Comparison of ENCODE assay signal across 25 mouse cellular contexts in the genomic region with DNA sequence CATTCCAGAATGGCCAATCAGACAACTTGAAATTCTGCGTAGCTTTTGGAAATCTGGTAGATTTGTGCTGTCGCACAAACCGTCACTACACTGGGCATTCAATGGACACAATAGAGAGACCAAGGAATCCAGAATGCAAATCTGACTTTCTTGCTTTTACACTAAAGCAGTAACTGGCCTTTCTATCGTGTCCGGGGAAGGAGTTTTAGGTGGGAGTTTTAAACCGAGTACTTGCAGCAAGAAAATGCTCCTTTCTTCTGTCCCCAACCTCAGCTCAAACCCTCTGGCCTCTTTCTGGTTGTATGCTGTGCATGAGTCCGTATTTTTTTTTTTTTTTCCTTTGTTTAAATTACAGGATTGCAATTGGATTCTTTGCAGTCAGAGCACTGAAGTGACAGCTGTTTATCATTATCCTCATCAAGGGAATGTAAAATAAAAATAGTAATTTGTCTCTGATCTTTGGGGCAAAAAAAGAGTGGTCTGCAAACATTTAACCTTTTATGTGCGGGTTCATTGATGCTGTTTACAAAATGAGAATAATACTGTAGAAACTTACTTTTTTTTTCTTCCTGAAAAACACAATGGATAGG. TPM values are rescaled to one million over a fixed set of nuclear protein-coding genes. Genes with fewer than 3 reads are reported as not detected.
DNase-seq lines count a peak whose midpoint lies in the region; ATAC-seq and TF ChIP-seq lines count a peak whose summit lies in the region.
"Had no signal": no experiment of that assay in that cellular context is flagged by ENCODE, and none has a peak within 500 bp of the region (broad histone marks: within the 10 kb centered on the region; RNA-seq: fewer than 3 reads in every experiment).

No protein-coding gene starts in this region.

- H3K27ac ChIP-seq in hindbrain, embryonic 10.5 days: peak overlapping the region; percentile 62; the same call in 1 of the 2 replicates
- no peak overlapping the region for H3K27ac ChIP-seq in hindbrain, embryonic 12.5 days
- 0 out of 2 replicates have a peak overlapping the region, but pooled peaks have one; percentile 42 for H3K27ac ChIP-seq in midbrain, embryonic 10.5 days (replicated peaks)
- no peak overlapping the region for H3K27ac ChIP-seq in midbrain, embryonic 14.5 days (replicated peaks; ENCODE audit: low read depth, low read length)
- peak overlapping the region; percentile 96 for H3K27ac ChIP-seq in limb, embryonic 10.5 days
- H3K27ac ChIP-seq in stomach, postnatal 0 days (replicated peaks): 0 out of 2 replicates have a peak overlapping the region, but pooled peaks have one; percentile 24
- H3K27ac ChIP-seq: hindbrain, embryonic 14.5 days; intestine, embryonic 15.5 days; kidney, embryonic 15.5 days; liver, embryonic 12.5 days had no signal

- WGBS in hindbrain, embryonic 10.5 days: 59% methylated on average over 8 of the region's 8 CpGs
- WGBS in hindbrain, embryonic 12.5 days: 58% methylated on average over 8 of the region's 8 CpGs
- 68% methylated on average over 8 of the region's 8 CpGs for WGBS in midbrain, embryonic 10.5 days
- WGBS in midbrain, embryonic 14.5 days: 51% methylated on average over 8 of the region's 8 CpGs
- 56% methylated on average over 8 of the region's 8 CpGs for WGBS in limb, embryonic 10.5 days
- WGBS in stomach, postnatal 0 days: 53% methylated on average over 8 of the region's 8 CpGs

- no peak for ATAC-seq in hindbrain, embryonic 12.5 days (ENCODE audit: low FRiP score)
- ATAC-seq in midbrain, embryonic 14.5 days (ENCODE audit: low FRiP score, low TSS enrichment): no peak
- ATAC-seq in stomach, postnatal 0 days (ENCODE audit: low FRiP score, low TSS enrichment): no peak
- ATAC-seq: forebrain, postnatal 0 days; intestine, embryonic 15.5 days; liver, embryonic 12.5 days had no signal

- no peaks in the 10 kb centered on the region for H3K27me3 ChIP-seq in hindbrain, embryonic 10.5 days (ENCODE audit: insufficient read depth, poor library complexity, severe bottlenecking)
- H3K27me3 ChIP-seq in hindbrain, embryonic 12.5 days: no peaks in the 10 kb centered on the region
- H3K27me3 ChIP-seq in midbrain, embryonic 10.5 days (ENCODE audit: low read depth, poor library complexity, severe bottlenecking): no peaks in the 10 kb centered on the region
- H3K27me3 ChIP-seq in midbrain, embryonic 14.5 days (ENCODE audit: control insufficient read depth, insufficient read depth, low read length): no peaks in the 10 kb centered on the region
- H3K27me3 ChIP-seq in limb, embryonic 10.5 days (ENCODE audit: low read depth, poor library complexity, severe bottlenecking): no peaks in the 10 kb centered on the region
- H3K27me3 ChIP-seq in stomach, postnatal 0 days (ENCODE audit: control insufficient read depth, insufficient read depth, low read length): no peaks in the 10 kb centered on the region
- H3K27me3 ChIP-seq: intestine, embryonic 15.5 days; kidney, embryonic 15.5 days; liver, embryonic 12.5 days had no signal

- no peak for TF ChIP-seq CTCF in stomach, postnatal 0 days (IDR thresholded peaks at IDR 0.05; ENCODE audit: low read depth)

- no peak for TF ChIP-seq EP300 in stomach, postnatal 0 days (optimal IDR thresholded peaks at IDR 0.05)

- no peaks in the 10 kb centered on the region for H3K9me3 ChIP-seq in hindbrain, embryonic 10.5 days
- no peaks in the 10 kb centered on the region for H3K9me3 ChIP-seq in hindbrain, embryonic 12.5 days (replicated peaks)
- no peaks in the 10 kb centered on the region for H3K9me3 ChIP-seq in midbrain, embryonic 10.5 days (replicated peaks)
- H3K9me3 ChIP-seq in midbrain, embryonic 14.5 days (ENCODE audit: control insufficient read depth, low read length): no peaks in the 10 kb centered on the region
- H3K9me3 ChIP-seq in limb, embryonic 10.5 days (replicated peaks): no peaks in the 10 kb centered on the region
- H3K9me3 ChIP-seq in stomach, postnatal 0 days (ENCODE audit: control insufficient read depth, low read length): no peaks in the 10 kb centered on the region
- H3K9me3 ChIP-seq: intestine, embryonic 15.5 days; kidney, embryonic 15.5 days; liver, embryonic 12.5 days had no signal

- no peak overlapping the region for H3K4me2 ChIP-seq in hindbrain, embryonic 12.5 days (replicated peaks)
- no peak overlapping the region for H3K4me2 ChIP-seq in midbrain, embryonic 14.5 days (ENCODE audit: low read length)
- H3K4me2 ChIP-seq in stomach, postnatal 0 days (replicated peaks; ENCODE audit: low read depth): no peak overlapping the region
- H3K4me2 ChIP-seq: heart, embryonic 11.5 days; hindbrain, embryonic 14.5 days; intestine, embryonic 15.5 days; kidney, embryonic 15.5 days; liver, embryonic 12.5 days had no signal

- DNase-seq in hindbrain, embryonic 10.5 days (ENCODE audit: low spot score): no peak
- DNase-seq in midbrain, embryonic 10.5 days (ENCODE audit: low spot score): no peak
- DNase-seq in midbrain, embryonic 14.5 days: no peak
- no peak for DNase-seq in limb, embryonic 10.5 days (ENCODE audit: low spot score)
- no peak for DNase-seq in stomach, postnatal 0 days (ENCODE audit: low spot score)
- DNase-seq in layer of hippocampus, postnatal 25 days (ENCODE audit: extremely low spot score in 1 of 2, low spot score in 1 of 2): no peak
- DNase-seq in heart, adult 18-20 months: no peak
- DNase-seq: cerebellum, adult 9-10 months; forebrain, postnatal 0 days; heart, postnatal 10 days; lung, postnatal 10 days; right cerebral cortex, postnatal 4 days; thymus, postnatal 36 days had no signal

- no peaks in the 10 kb centered on the region for H3K36me3 ChIP-seq in hindbrain, embryonic 10.5 days
- H3K36me3 ChIP-seq in hindbrain, embryonic 12.5 days: no peaks in the 10 kb centered on the region
- no peaks in the 10 kb centered on the region for H3K36me3 ChIP-seq in midbrain, embryonic 10.5 days
- H3K36me3 ChIP-seq in midbrain, embryonic 14.5 days (ENCODE audit: control insufficient read depth, insufficient read depth, low read length): no peaks in the 10 kb centered on the region
- no peaks in the 10 kb centered on the region for H3K36me3 ChIP-seq in limb, embryonic 10.5 days
- H3K36me3 ChIP-seq in stomach, postnatal 0 days (ENCODE audit: control insufficient read depth, insufficient read depth, low read length): no peaks in the 10 kb centered on the region
- H3K36me3 ChIP-seq: intestine, embryonic 15.5 days; kidney, embryonic 15.5 days; liver, embryonic 12.5 days had no signal

- no peak overlapping the region for H3K4me3 ChIP-seq in hindbrain, embryonic 10.5 days
- no peak overlapping the region for H3K4me3 ChIP-seq in hindbrain, embryonic 12.5 days
- H3K4me3 ChIP-seq in midbrain, embryonic 10.5 days: no peak overlapping the region
- no peak overlapping the region for H3K4me3 ChIP-seq in midbrain, embryonic 14.5 days (replicated peaks; ENCODE audit: low read depth, low read length)
- H3K4me3 ChIP-seq in limb, embryonic 10.5 days: no peak overlapping the region
- no peak overlapping the region for H3K4me3 ChIP-seq in stomach, postnatal 0 days (ENCODE audit: low read depth, low read length)
- H3K4me3 ChIP-seq: erythroblast, embryonic 14.5 days; intestine, embryonic 15.5 days; kidney, embryonic 15.5 days; liver, embryonic 12.5 days had no signal

- H3K9ac ChIP-seq in hindbrain, embryonic 12.5 days: no peak overlapping the region
- no peak overlapping the region for H3K9ac ChIP-seq in midbrain, embryonic 14.5 days (replicated peaks; ENCODE audit: low read length)
- H3K9ac ChIP-seq in stomach, postnatal 0 days (ENCODE audit: low read length): no peak overlapping the region
- H3K9ac ChIP-seq: forebrain, postnatal 0 days; hindbrain, embryonic 14.5 days; intestine, embryonic 15.5 days; kidney, embryonic 15.5 days; liver, embryonic 12.5 days had no signal

- H3K4me1 ChIP-seq in hindbrain, embryonic 10.5 days (replicated peaks): peaks cover 25% of the 10 kb centered on the region
- peaks cover 13% of the 10 kb centered on the region; the same call in 1 of the 2 replicates for H3K4me1 ChIP-seq in hindbrain, embryonic 12.5 days
- peaks cover 25% of the 10 kb centered on the region for H3K4me1 ChIP-seq in midbrain, embryonic 10.5 days
- H3K4me1 ChIP-seq in midbrain, embryonic 14.5 days (ENCODE audit: control insufficient read depth, insufficient read depth, low read length): peaks cover 11% of the 10 kb centered on the region; the same call in 1 of the 2 replicates
- peaks cover 75% of the 10 kb centered on the region for H3K4me1 ChIP-seq in limb, embryonic 10.5 days
- 0 out of 2 replicates have a peak, but pooled peaks cover 2% of the 10 kb centered on the region for H3K4me1 ChIP-seq in stomach, postnatal 0 days (replicated peaks; ENCODE audit: control insufficient read depth, insufficient read depth)
- H3K4me1 ChIP-seq: intestine, embryonic 15.5 days; liver, embryonic 12.5 days had no signal

RNA-seq across cellular contexts. Expression of a gene that starts 44.3 kb away (rescaled TPM):
- not detected in 2 replicates for polyA plus RNA-seq in hindbrain, embryonic 10.5 days (2016; fragmentation: Nextera tagmentation; extraction: Ambion mirVana)
- polyA plus RNA-seq in hindbrain, embryonic 12.5 days (2016; fragmentation: Nextera tagmentation; extraction: Ambion mirVana): not detected in 2 replicates
- polyA plus RNA-seq in midbrain, embryonic 10.5 days (2016; fragmentation: Nextera tagmentation; extraction: Ambion mirVana): 0.14 TPM in 1 of 2 replicates, not detected in the other
- polyA plus RNA-seq in midbrain, embryonic 14.5 days (2014; fragmentation: Nextera tagmentation; extraction: Ambion mirVana): not detected in 2 replicates
- not detected in 2 replicates for polyA plus RNA-seq in limb, embryonic 10.5 days (2016; fragmentation: Nextera tagmentation; extraction: Ambion mirVana)
- not detected in 2 replicates for polyA plus RNA-seq in stomach, postnatal 0 days (2015; fragmentation: Nextera tagmentation; extraction: Ambion mirVana)
- not detected for total RNA-seq in layer of hippocampus, postnatal 25 days (2021)
- not detected for total RNA-seq in heart, adult 18-20 months (2021)
- total RNA-seq: common myeloid progenitor, adult 5-6 weeks; forebrain, postnatal 0 days; heart, postnatal 10 days; left cerebral cortex, postnatal 14 days; midbrain, postnatal 0 days had no signal
- polyA plus RNA-seq: erythroblast, embryonic 14.5 days; gonadal fat pad, adult 2 months; heart, embryonic 11.5 days; intestine, embryonic 15.5 days; kidney, embryonic 15.5 days; large intestine, adult 2 months; liver, embryonic 12.5 days had no signal

RNA-seq across cellular contexts. Expression of a gene that starts 54.8 kb away (rescaled TPM):
- polyA plus RNA-seq in hindbrain, embryonic 10.5 days (2016; fragmentation: Nextera tagmentation; extraction: Ambion mirVana): 28.7 and 30.3 TPM in 2 replicates
- 35.4 and 36.6 TPM in 2 replicates for polyA plus RNA-seq in hindbrain, embryonic 12.5 days (2016; fragmentation: Nextera tagmentation; extraction: Ambion mirVana)
- 24.2 and 29.5 TPM in 2 replicates for polyA plus RNA-seq in midbrain, embryonic 10.5 days (2016; fragmentation: Nextera tagmentation; extraction: Ambion mirVana)
- polyA plus RNA-seq in midbrain, embryonic 14.5 days (2014; fragmentation: Nextera tagmentation; extraction: Ambion mirVana): 32.2 and 36.0 TPM in 2 replicates
- polyA plus RNA-seq in limb, embryonic 10.5 days (2016; fragmentation: Nextera tagmentation; extraction: Ambion mirVana): 31.4 and 39.9 TPM in 2 replicates
- 29.5 and 29.9 TPM in 2 replicates for polyA plus RNA-seq in stomach, postnatal 0 days (2015; fragmentation: Nextera tagmentation; extraction: Ambion mirVana)
- 10 to 100 TPM; 14.7 to 16.3 TPM for total RNA-seq in layer of hippocampus, postnatal 25 days (2021)
- total RNA-seq in heart, adult 18-20 months (2021): 10 to 100 TPM in 1 of 2 experiments, 1 to 10 TPM in 1; 8.9 to 11.6 TPM

Comparison
In these comparisons a context has a peak if more than half of its experiments do, and no peak if none do; other contexts are left out.
1. H3K27ac ChIP-seq: peak in hindbrain, embryonic 10.5 days (single experiment), midbrain, embryonic 10.5 days (single experiment), limb, embryonic 10.5 days (single experiment) and stomach, postnatal 0 days (single experiment); none in hindbrain, embryonic 12.5 days (single experiment) and midbrain, embryonic 14.5 days (single experiment).